In genomic region chr10:75515216-75516037, GRCm38 (mm10) we compare ENCODE assay signal across 8 mouse cellular contexts. TPM values are rescaled to one million over a fixed set of nuclear protein-coding genes. Genes with fewer than 3 reads are reported as not detected.
DNase-seq lines count a peak whose midpoint lies in the region; ATAC-seq and TF ChIP-seq lines count a peak whose summit lies in the region.

No protein-coding gene starts in this region.

- no peaks in the 10 kb centered on the region for H3K27me3 ChIP-seq in heart, embryonic 11.5 days (ENCODE audit: control insufficient read depth, insufficient read depth, low read length)
- no peaks in the 10 kb centered on the region for H3K27me3 ChIP-seq in embryonic facial prominence, embryonic 12.5 days
- H3K27me3 ChIP-seq in kidney, embryonic 15.5 days = no peaks in the 10 kb centered on the region
- H3K27me3 ChIP-seq in myocyte (ENCODE audit: control insufficient read depth, insufficient read depth, insufficient read length) = no peaks in the 10 kb centered on the region

- H3K4me3 ChIP-seq in heart, embryonic 11.5 days (ENCODE audit: low read depth, low read length) = peak overlapping the region; percentile 93
- H3K4me3 ChIP-seq in embryonic facial prominence, embryonic 12.5 days = 0 out of 2 replicates have a peak overlapping the region, but pooled peaks have one; percentile 89
- H3K4me3 ChIP-seq in kidney, embryonic 15.5 days (replicated peaks) = peak overlapping the region; percentile 79
- peak overlapping the region; percentile 80 for H3K4me3 ChIP-seq in myocyte

- WGBS in heart, embryonic 11.5 days (ENCODE audit: insufficient replicate concordance) = 66% methylated on average over 4 of the region's 4 CpGs
- 48% methylated on average over 4 of the region's 4 CpGs for WGBS in embryonic facial prominence, embryonic 12.5 days
- WGBS in kidney, embryonic 15.5 days = 80% methylated on average over 4 of the region's 4 CpGs

- H3ac ChIP-seq in myocyte (ENCODE audit: control insufficient read depth, insufficient read length) = no peak overlapping the region

- H3K4me1 ChIP-seq in heart, embryonic 11.5 days (ENCODE audit: control insufficient read depth, insufficient read depth, low read length) = peaks cover 26% of the 10 kb centered on the region
- peaks cover 22% of the 10 kb centered on the region for H3K4me1 ChIP-seq in embryonic facial prominence, embryonic 12.5 days
- H3K4me1 ChIP-seq in kidney, embryonic 15.5 days = peaks cover 49% of the 10 kb centered on the region

- ATAC-seq in heart, embryonic 11.5 days (replicated peaks; ENCODE audit: insufficient number of reproducible peaks, low FRiP score, low TSS enrichment) = no peak
- no peak for ATAC-seq in embryonic facial prominence, embryonic 12.5 days (ENCODE audit: insufficient number of reproducible peaks, insufficient read depth, low FRiP score, low TSS enrichment)
- ATAC-seq in kidney, embryonic 15.5 days (replicated peaks; ENCODE audit: low FRiP score) = no peak

- no peak for DNase-seq in heart, adult 18-20 months
- no peak for DNase-seq in right cerebral cortex, postnatal 10 days (ENCODE audit: low spot score in 2 of 2)
- no peak for DNase-seq in thymus, postnatal 36 days
- DNase-seq in cerebellum, postnatal 14 days = no peak

- H3K4me2 ChIP-seq in heart, embryonic 11.5 days = peak overlapping the region; percentile 88
- peak overlapping the region; percentile 73 for H3K4me2 ChIP-seq in embryonic facial prominence, embryonic 12.5 days (replicated peaks)
- peak overlapping the region; percentile 87 for H3K4me2 ChIP-seq in kidney, embryonic 15.5 days
- H3K4me2 ChIP-seq in myocyte (ENCODE audit: low read depth) = peak overlapping the region; percentile 89

- peak overlapping the region; percentile 89 for H3K27ac ChIP-seq in heart, embryonic 11.5 days (ENCODE audit: low read depth, low read length)
- H3K27ac ChIP-seq in embryonic facial prominence, embryonic 12.5 days = no peak overlapping the region
- H3K27ac ChIP-seq in kidney, embryonic 15.5 days = peak overlapping the region; percentile 100

- no peaks in the 10 kb centered on the region for H3K9me3 ChIP-seq in heart, embryonic 11.5 days (replicated peaks; ENCODE audit: control insufficient read depth, low read length)
- no peaks in the 10 kb centered on the region for H3K9me3 ChIP-seq in embryonic facial prominence, embryonic 12.5 days
- no peaks in the 10 kb centered on the region for H3K9me3 ChIP-seq in kidney, embryonic 15.5 days (replicated peaks)

- H3K79me2 ChIP-seq in myocyte (ENCODE audit: control insufficient read depth, insufficient read depth) = peaks cover 52% of the 10 kb centered on the region

- no peak for TF ChIP-seq POLR2A in myocyte (IDR thresholded peaks at IDR 0.05; ENCODE audit: insufficient read length, low read depth)

- H3K36me3 ChIP-seq in heart, embryonic 11.5 days (ENCODE audit: control insufficient read depth, insufficient read depth, low read length) = peaks cover 15% of the 10 kb centered on the region
- peaks cover 29% of the 10 kb centered on the region for H3K36me3 ChIP-seq in embryonic facial prominence, embryonic 12.5 days
- H3K36me3 ChIP-seq in kidney, embryonic 15.5 days = peaks cover 31% of the 10 kb centered on the region
- peaks cover 9% of the 10 kb centered on the region for H3K36me3 ChIP-seq in myocyte (ENCODE audit: control insufficient read depth, insufficient read depth)

- H3K9ac ChIP-seq in heart, embryonic 11.5 days (ENCODE audit: low read depth, low read length) = no peak overlapping the region
- H3K9ac ChIP-seq in embryonic facial prominence, embryonic 12.5 days = no peak overlapping the region
- peak overlapping the region; percentile 94; the same call in 1 of the 2 replicates for H3K9ac ChIP-seq in kidney, embryonic 15.5 days

TF ChIP-seq in myocyte, 11 proteins besides CTCF, POLR2A, EP300 and RAD21:
- TF ChIP-seq SRF (IDR thresholded peaks at IDR 0.05; ENCODE audit: control insufficient read depth, insufficient read length, low read depth) (no peak), TCF12 (IDR thresholded peaks at IDR 0.05; ENCODE audit: insufficient read depth, poor library complexity, severe bottlenecking) (no peak), POLR2AphosphoS2 (IDR thresholded peaks at IDR 0.05; ENCODE audit: insufficient read length, low read depth) (no peak), MYOD1 (IDR thresholded peaks at IDR 0.05; ENCODE audit: control insufficient read depth in 1 of 3, insufficient read length in 2 of 3, low read depth in 2 of 3) (no peak)

RNA-seq across cellular contexts. Expression of gene Snrpd3, which starts 1.9 kb away (rescaled TPM):
- polyA plus RNA-seq in heart, embryonic 11.5 days (2014; fragmentation: Nextera tagmentation; extraction: Ambion mirVana) = 121 and 141 TPM in 2 replicates
- total RNA-seq in heart, adult 18-20 months (2021) = 10 to 100 TPM; 66.2 to 80.3 TPM
- 167 and 186 TPM in 2 replicates for polyA plus RNA-seq in embryonic facial prominence, embryonic 12.5 days (2016; fragmentation: Nextera tagmentation; extraction: Ambion mirVana)
- 175 and 183 TPM in 2 replicates for polyA plus RNA-seq in kidney, embryonic 15.5 days (2015; fragmentation: Nextera tagmentation; extraction: Ambion mirVana)
- polyA plus RNA-seq in myocyte (2012; fragmentation: generic; extraction: Trizol) = 195 TPM

RNA-seq across cellular contexts. Expression of gene Gucd1, which starts 2.3 kb away (rescaled TPM):
- polyA plus RNA-seq in heart, embryonic 11.5 days (2014; fragmentation: Nextera tagmentation; extraction: Ambion mirVana) = 30.5 and 35.2 TPM in 2 replicates
- 10 to 100 TPM; 33.0 to 36.8 TPM for total RNA-seq in heart, adult 18-20 months (2021)
- polyA plus RNA-seq in embryonic facial prominence, embryonic 12.5 days (2016; fragmentation: Nextera tagmentation; extraction: Ambion mirVana) = 31.1 and 31.7 TPM in 2 replicates
- polyA plus RNA-seq in kidney, embryonic 15.5 days (2015; fragmentation: Nextera tagmentation; extraction: Ambion mirVana) = 44.2 and 46.0 TPM in 2 replicates
- polyA plus RNA-seq in myocyte (2012; fragmentation: generic; extraction: Trizol) = 17.5 TPM

RNA-seq across cellular contexts. Expression of gene Lrrc75b, which starts 44.7 kb away (rescaled TPM):
- 0.66 and 1.0 TPM in 2 replicates for polyA plus RNA-seq in heart, embryonic 11.5 days (2014; fragmentation: Nextera tagmentation; extraction: Ambion mirVana)
- total RNA-seq in heart, adult 18-20 months (2021) = 1 to 10 TPM in 1 of 2 experiments, under 1 TPM in 1; 0.67 to 1.1 TPM
- 2.6 and 2.7 TPM in 2 replicates for polyA plus RNA-seq in embryonic facial prominence, embryonic 12.5 days (2016; fragmentation: Nextera tagmentation; extraction: Ambion mirVana)
- 3.0 and 3.1 TPM in 2 replicates for polyA plus RNA-seq in kidney, embryonic 15.5 days (2015; fragmentation: Nextera tagmentation; extraction: Ambion mirVana)
- polyA plus RNA-seq in myocyte (2012; fragmentation: generic; extraction: Trizol) = 1.1 TPM

RNA-seq across cellular contexts. Expression of gene Ggt1, which starts 46.0 kb away (rescaled TPM):
- polyA plus RNA-seq in heart, embryonic 11.5 days (2014; fragmentation: Nextera tagmentation; extraction: Ambion mirVana) = 0.42 and 0.44 TPM in 2 replicates
- under 1 TPM in 1 of 2 experiments, not detected in 1; 0.54 TPM for total RNA-seq in heart, adult 18-20 months (2021)
- polyA plus RNA-seq in embryonic facial prominence, embryonic 12.5 days (2016; fragmentation: Nextera tagmentation; extraction: Ambion mirVana) = 0.85 and 1.8 TPM in 2 replicates
- 128 and 137 TPM in 2 replicates for polyA plus RNA-seq in kidney, embryonic 15.5 days (2015; fragmentation: Nextera tagmentation; extraction: Ambion mirVana)
- polyA plus RNA-seq in myocyte (2012; fragmentation: generic; extraction: Trizol) = 0.06 TPM
